Mouse (Mus musculus): Measurements from ENCODE around the gene Olfr790.

DNA sequence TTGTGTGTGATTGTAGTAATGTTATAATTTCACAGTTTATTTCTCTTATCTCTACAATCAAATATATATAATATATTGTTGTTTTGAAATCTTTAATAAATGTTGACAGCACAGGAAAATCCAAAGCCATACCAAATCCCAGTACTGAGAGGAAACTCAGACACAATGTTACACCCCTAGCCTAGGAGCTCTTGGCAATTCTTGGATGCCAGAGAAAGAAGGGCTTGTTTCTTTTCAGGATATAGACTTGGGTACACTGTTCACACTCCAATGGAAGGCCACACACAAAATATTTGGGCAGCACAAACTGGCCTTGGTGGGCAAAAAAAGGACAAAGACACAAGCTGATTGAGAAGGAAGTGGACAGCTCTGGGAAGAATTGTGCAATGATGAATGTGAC is 24.6 kb upstream of the Olfr790 start:
- TF ChIP-seq CTCF (IDR thresholded peaks at IDR 0.05; ENCODE audit: borderline replicate concordance, insufficient read depth, low read length) (no peak), POLR2A (IDR thresholded peaks at IDR 0.05; ENCODE audit: low read depth, low read length) (no peak)

Measured in embryonic fibroblast, embryonic 13.5 days (primary cell).